Mouse (Mus musculus): ENCODE measurements around the gene Mylk. TPM values are rescaled to one million over a fixed set of nuclear protein-coding genes. Genes with fewer than 3 reads are reported as not detected.

The Mylk gene
- total RNA-seq, 2 experiments from 2014 or later, result 43.6 to 58.9 TPM

Other genes with a start within 250 kb of the Mylk start
- gene Kalrn, start 171.7 kb upstream of the Mylk start, total RNA-seq (2021), result 10 to 100 TPM in 1 of 2 experiments, 1 to 10 TPM in 1; 7.2 to 10.4 TPM
- gene Ropn1, start 95.3 kb upstream of the Mylk start, total RNA-seq (2021), result not detected
- 1 to 10 TPM; 1.9 to 2.0 TPM for gene Ccdc14, start 54.6 kb upstream of the Mylk start, total RNA-seq (2021)

Data from adrenal gland, adult 18-20 months (tissue).